Mouse (Mus musculus) liver, embryonic 13.5 days (tissue): ENCODE data around the gene Stxbp5. TPM values are rescaled to one million over a fixed set of nuclear protein-coding genes. Genes with fewer than 3 reads are reported as not detected.
A peak's percentile ranks its signal among the peaks of the same experiment; 100 is the strongest.

Experiments used
- ATAC-seq: fragments of 200-750 bp; cut with Nextera tagmentation; 2 replicates; pipeline ENCODE4 v1.8.0; 2017; ENCODE audit warnings: low read depth, mild to moderate bottlenecking, moderate number of reproducible peaks, moderate library complexity
- DNase-seq: peaks from one replicate; pipeline ENCODE4 v3.0.0; 2022
- H3K27ac ChIP-seq: fragments of 300-500 bp; sonication (generic); 2 replicates; pipeline ENCODE4 v1.5.1; 2015; ENCODE audit warnings: moderate library complexity, mild to moderate bottlenecking, inconsistent platforms
- H3K27me3 ChIP-seq: fragments of 300-500 bp; sonication (generic); 2 replicates; pipeline ENCODE4 v1.6.1; 2015; ENCODE audit warnings: mild to moderate bottlenecking, inconsistent platforms
- H3K36me3 ChIP-seq: fragments of 300-500 bp; sonication (generic); 2 replicates; pipeline ENCODE4 v1.6.1; 2015; ENCODE audit warnings: mild to moderate bottlenecking, inconsistent platforms
- H3K4me1 ChIP-seq: fragments of 300-500 bp; sonication (generic); replicated peaks from 2 replicates; pipeline ENCODE4 v1.6.1; 2015; ENCODE audit warnings: inconsistent platforms
- H3K4me2 ChIP-seq: fragments of 300-500 bp; sonication (generic); 2 replicates; pipeline ENCODE4 v1.6.1; 2015; ENCODE audit warnings: inconsistent platforms, mild to moderate bottlenecking, moderate library complexity
- H3K4me3 ChIP-seq: fragments of 300-500 bp; sonication (generic); replicated peaks from 2 replicates; pipeline ENCODE4 v1.5.1; 2015; ENCODE audit warnings: mild to moderate bottlenecking, inconsistent platforms
- H3K9ac ChIP-seq: fragments of 300-500 bp; sonication (generic); 2 replicates; pipeline ENCODE4 v1.6.1; 2015; ENCODE audit warnings: mild to moderate bottlenecking, inconsistent platforms
- H3K9me3 ChIP-seq: fragments of 300-500 bp; sonication (generic); replicated peaks from 2 replicates; pipeline ENCODE4 v1.6.1; 2016; ENCODE audit warnings: inconsistent platforms
- WGBS: fragments of 180-500 bp; shearing (Covaris S2); methylation state at CpG from one replicate; pipeline ENCODE4 v1.1.7; 2015; ENCODE audit not compliant: insufficient replicate concordance; 5-methylcytosine and 5-hydroxymethylcytosine counted together
- polyA plus RNA-seq: library from polyadenylated mRNA; unstranded; fragments of >200 nt; fragmentation: Nextera tagmentation; extraction: Ambion mirVana; gene quantifications from 2 replicates; pipeline ENCODE4 v1.2.1, GENCODE M21; 2015

The Stxbp5 gene
- 2.7 and 3.0 TPM in 2 replicates for polyA plus RNA-seq

DNA sequence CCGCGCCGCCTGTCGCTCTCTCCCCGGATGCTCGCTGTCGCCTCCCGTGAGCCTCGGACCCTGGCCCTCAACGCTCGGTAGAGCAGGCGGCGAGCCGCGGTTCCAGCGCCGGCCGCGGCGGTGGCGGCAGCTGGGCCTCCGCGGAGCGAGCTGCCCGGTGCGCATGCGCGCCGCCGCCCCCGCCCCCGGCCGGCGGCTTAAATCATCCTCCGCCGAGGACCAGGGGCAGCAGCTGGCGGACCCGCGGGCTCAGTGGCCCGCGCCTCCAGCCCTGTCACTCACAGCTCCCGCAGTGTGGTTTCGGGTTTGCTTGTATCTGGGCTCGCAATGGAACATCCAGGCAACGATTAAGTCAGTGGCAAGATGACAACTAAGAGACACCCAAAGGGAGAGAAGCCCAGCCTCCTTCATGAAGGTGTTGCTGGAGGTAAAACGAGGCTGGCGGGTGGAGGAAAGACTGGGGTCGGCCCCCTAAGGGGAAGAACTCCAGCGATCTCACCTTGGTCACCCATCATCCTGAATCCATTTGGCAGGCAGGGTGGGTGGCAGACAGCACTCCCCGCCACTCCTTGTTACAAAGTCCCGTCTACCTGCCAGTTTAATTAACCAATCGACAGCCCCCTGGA is at the start of gene Stxbp5:
Gene Stxbp5, minus strand, starts transcription at position 9 of the 626 bp plus-strand sequence.
- Histone ChIP-seq H3K27ac (peak within 1 kb of the TSS; percentile 90), H3K9me3 (no peaks in the 10 kb centered on the region), H3K36me3 (0 out of 2 replicates have a peak, but pooled peaks cover 3% of the 10 kb centered on the region), H3K27me3 (no peaks in the 10 kb centered on the region), H3K4me2 (peak within 1 kb of the TSS; percentile 98), H3K4me3 (peak within 1 kb of the TSS; percentile 89), H3K9ac (peak within 1 kb of the TSS; percentile 93), H3K4me1 (peaks cover 29% of the 10 kb centered on the region)
- WGBS = under 1% methylated on average over 52 of the region's 52 CpGs
- DNase-seq (peak; percentile 65), ATAC-seq (peak; percentile 74)

DNA sequence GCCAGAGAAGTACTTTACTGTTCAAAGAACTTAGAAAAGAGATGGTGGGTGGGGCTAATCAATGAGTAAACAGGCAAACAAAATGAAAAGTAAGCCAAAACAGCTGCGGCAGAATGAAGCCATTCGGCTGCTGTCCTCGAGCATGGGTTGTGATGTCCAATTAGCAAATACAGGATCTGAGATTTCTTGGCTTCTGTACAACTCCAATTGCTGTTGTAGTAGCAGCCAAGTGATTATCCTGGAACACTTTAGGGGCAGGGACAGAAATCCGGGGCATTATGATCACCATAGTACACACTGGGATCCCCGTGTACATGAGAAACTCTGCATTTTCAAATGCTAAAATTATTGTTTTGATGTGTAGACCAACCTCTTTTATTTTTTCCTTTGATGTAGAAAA is 11.5 kb upstream of the Stxbp5 start:
- no peaks in the 10 kb centered on the region for H3K36me3 ChIP-seq
- H3K27me3 ChIP-seq = no peaks in the 10 kb centered on the region
- no peak overlapping the region for H3K4me2 ChIP-seq
- no peak overlapping the region for H3K9ac ChIP-seq
- 77% methylated on average over 5 of the region's 5 CpGs for WGBS
- H3K27ac ChIP-seq = no peak overlapping the region
- no peaks in the 10 kb centered on the region for H3K4me1 ChIP-seq
- DNase-seq (no peak), ATAC-seq (no peak)
- no peaks in the 10 kb centered on the region for H3K9me3 ChIP-seq
- no peak overlapping the region for H3K4me3 ChIP-seq

DNA sequence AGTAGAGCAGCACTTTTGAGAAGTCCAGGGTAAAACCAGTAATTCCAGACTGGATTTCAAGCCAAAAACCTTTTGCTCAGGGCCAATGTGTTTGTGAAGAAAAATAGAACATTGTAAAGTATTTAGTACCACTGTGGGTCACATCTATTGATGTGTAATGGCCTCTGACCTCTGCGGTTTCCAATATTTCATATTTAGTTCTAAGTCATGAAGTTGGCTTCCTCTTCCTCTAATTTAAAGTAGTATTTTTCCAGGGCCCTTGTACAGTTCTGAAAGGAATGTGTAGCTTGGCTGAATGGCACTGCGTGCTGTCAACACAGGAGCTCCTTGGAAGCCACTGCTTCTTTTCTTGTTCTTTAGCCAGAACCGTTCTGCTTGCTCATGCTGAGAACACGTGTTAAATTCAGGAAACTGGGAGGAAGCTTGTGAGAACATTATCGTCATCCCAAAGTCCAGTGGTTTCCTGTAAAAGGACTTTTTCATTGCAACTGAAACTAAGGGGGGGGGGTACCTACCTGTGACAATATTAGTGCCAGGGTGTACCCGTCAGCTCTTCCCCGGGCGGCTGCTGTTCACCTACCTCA is 7.1 kb upstream of the Stxbp5 start:
- DNase-seq (no peak), ATAC-seq (no peak)
- H3K4me3 ChIP-seq = no peak overlapping the region
- H3K27ac ChIP-seq = no peak overlapping the region
- H3K9ac ChIP-seq = no peak overlapping the region
- H3K9me3 ChIP-seq = no peaks in the 10 kb centered on the region
- H3K4me1 ChIP-seq = no peaks in the 10 kb centered on the region
- WGBS = 26% methylated on average over 8 of the region's 8 CpGs
- H3K27me3 ChIP-seq = no peaks in the 10 kb centered on the region
- no peak overlapping the region for H3K4me2 ChIP-seq
- H3K36me3 ChIP-seq = no peaks in the 10 kb centered on the region

DNA sequence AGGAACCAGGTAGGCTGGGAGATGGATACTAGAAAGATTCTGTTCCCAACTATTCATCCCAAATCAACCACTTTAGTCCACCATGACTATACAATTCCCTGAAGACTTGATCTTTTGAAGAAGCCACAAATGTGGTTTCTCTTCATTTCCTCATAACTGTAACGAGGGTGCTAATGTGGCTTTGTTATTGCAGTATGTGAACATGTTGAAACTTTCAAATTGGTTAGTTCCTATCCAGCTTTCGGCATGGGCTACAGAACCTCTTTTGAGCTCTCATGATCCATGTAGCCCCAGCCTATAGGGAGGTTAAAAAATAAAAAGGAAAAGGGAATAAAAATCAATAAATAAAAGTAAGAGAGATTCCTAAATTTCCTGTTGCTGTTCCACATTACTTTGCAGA is 6.6 kb upstream of the Stxbp5 start:
- Histone ChIP-seq H3K4me3 (no peak overlapping the region), H3K9me3 (no peaks in the 10 kb centered on the region), H3K27ac (no peak overlapping the region), H3K4me2 (no peak overlapping the region), H3K9ac (no peak overlapping the region), H3K36me3 (no peaks in the 10 kb centered on the region), H3K4me1 (peaks cover under 1% of the 10 kb centered on the region), H3K27me3 (no peaks in the 10 kb centered on the region)
- ATAC-seq (no peak), DNase-seq (no peak)
- 39% methylated on average over 2 of the region's 2 CpGs for WGBS

DNA sequence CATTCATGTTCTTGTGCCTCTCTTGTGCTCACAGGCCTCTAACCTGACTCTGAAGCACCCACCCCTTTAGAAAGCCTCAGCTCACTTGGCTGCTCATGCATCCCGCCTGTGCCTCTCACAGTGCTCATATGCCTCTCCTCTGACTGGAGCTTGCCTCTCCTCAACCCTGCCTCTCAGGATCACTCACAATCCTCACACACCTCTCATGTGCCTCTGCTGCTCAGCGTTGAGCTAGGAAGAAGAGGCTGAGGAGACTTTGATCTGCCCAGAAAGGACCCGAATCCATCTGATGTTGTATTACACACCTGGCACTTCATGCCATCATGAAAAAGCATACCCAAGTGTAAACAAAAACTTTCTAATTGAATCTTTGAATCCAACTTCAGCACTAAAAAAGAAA is 5.3 kb upstream of the Stxbp5 start:
- H3K4me1 ChIP-seq = peaks cover 4% of the 10 kb centered on the region
- no peak overlapping the region for H3K4me2 ChIP-seq
- DNase-seq (no peak), ATAC-seq (no peak)
- no peak overlapping the region for H3K9ac ChIP-seq
- no peaks in the 10 kb centered on the region for H3K27me3 ChIP-seq
- H3K27ac ChIP-seq = no peak overlapping the region
- H3K36me3 ChIP-seq = no peaks in the 10 kb centered on the region
- 56% methylated on average over 3 of the region's 3 CpGs for whole genome bisulfite sequencing
- H3K4me3 ChIP-seq = no peak overlapping the region
- no peaks in the 10 kb centered on the region for H3K9me3 ChIP-seq

DNA sequence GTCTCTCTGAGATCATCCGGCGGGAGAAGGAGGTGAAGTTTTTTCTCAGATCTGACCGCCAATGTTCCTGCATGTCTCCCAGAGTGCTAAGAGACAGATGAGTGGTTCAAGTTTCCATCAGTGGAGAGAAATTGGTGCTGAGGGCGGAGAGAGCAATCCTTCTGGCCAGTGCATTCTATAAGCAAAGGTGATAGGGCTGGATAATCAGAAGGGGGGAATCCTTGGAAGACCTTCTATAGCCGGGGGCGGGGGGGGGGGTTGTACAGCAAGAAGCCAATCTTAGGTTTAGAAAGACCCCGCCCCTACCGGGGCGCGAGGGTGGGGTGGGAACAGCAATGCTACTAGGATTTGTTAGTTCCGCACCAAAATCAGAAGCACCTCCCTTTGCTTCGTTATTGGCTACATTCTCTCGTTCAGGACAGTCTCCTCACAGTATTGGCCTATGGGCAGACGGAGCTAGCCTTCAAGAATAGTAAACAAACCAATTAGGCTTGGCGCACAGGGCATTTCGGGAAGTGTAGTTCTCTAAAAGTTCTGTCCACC is 889 bp upstream of the Stxbp5 start:
- H3K36me3 ChIP-seq = 0 out of 2 replicates have a peak, but pooled peaks cover 3% of the 10 kb centered on the region
- peaks cover 29% of the 10 kb centered on the region for H3K4me1 ChIP-seq
- peak overlapping the region; percentile 93 for H3K9ac ChIP-seq
- H3K4me2 ChIP-seq = peak overlapping the region; percentile 98
- WGBS = under 1% methylated on average over 16 of the region's 16 CpGs
- peak overlapping the region; percentile 90 for H3K27ac ChIP-seq
- peak overlapping the region; percentile 89 for H3K4me3 ChIP-seq
- ATAC-seq (peak; percentile 93), DNase-seq (peak; percentile 78)
- H3K27me3 ChIP-seq = no peaks in the 10 kb centered on the region
- no peaks in the 10 kb centered on the region for H3K9me3 ChIP-seq

DNA sequence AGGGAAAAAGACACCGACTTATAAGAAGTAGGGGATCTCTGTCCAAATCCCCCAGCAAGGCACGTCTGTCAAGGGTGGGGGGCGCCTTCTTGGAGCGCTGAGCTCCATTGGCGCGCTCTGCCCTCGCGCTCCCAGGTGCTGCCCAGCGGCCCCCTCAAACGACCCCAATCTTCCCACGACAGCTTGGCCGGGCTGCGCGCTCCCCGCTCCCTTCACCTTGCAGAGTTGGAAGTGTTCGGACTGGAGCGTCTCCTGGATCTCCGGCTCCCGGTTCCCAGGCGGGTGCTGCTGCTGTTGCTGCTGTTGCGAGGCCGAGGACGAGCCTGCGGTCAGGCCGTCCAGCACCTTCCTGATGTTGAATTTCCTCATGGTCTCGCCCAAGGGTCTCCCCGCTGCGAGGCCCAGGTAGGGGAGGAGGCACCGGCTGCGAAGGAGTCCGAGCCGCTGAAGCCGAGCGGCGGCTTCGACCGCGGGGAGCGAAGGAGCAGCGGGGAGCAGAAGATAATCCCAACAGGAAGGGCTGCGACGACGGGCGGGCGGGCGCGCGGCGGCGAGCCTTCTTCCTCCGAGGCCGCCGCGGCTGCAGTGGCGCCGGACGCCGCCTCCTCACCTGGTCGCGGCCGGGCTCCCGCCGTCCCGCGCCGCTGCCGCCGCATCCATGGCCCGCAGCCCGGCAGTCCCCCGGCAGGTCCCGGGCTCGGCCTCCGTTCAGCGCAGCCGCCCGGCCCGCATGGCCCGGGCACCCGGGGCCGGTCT is 386 bp downstream of the Stxbp5 start:
- WGBS = under 1% methylated on average over 67 of the region's 81 CpGs
- ATAC-seq = peak; percentile 54
- Histone ChIP-seq H3K36me3 (0 out of 2 replicates have a peak, but pooled peaks cover 3% of the 10 kb centered on the region), H3K27ac (peak overlapping the region; percentile 90), H3K9me3 (no peaks in the 10 kb centered on the region), H3K4me3 (peak overlapping the region; percentile 89), H3K9ac (peak overlapping the region; percentile 93), H3K27me3 (no peaks in the 10 kb centered on the region), H3K4me2 (peak overlapping the region; percentile 98), H3K4me1 (peaks cover 29% of the 10 kb centered on the region)
- DNase-seq = peak; percentile 37

DNA sequence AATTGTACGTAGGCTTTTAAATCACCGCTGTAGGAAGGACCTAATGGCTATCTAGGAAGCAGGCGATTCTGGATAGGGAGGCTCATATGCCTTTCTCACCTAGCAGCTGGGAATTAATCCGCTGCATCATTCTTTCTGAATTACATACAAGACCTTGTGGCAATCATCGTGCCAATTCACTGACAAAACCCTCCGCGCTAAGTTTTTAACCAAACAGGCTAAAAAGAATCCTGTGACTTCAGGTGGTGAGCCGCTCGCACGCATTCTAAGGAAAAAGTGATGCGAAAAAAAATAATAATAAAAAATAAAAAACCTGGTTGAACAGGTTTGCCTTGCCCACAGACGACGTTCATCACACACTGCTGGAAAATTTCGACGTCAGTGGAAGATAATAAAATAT is 1.1 kb downstream of the Stxbp5 start:
- no peak for DNase-seq
- peak overlapping the region; percentile 93 for H3K9ac ChIP-seq
- H3K36me3 ChIP-seq = peaks cover 10% of the 10 kb centered on the region

DNA sequence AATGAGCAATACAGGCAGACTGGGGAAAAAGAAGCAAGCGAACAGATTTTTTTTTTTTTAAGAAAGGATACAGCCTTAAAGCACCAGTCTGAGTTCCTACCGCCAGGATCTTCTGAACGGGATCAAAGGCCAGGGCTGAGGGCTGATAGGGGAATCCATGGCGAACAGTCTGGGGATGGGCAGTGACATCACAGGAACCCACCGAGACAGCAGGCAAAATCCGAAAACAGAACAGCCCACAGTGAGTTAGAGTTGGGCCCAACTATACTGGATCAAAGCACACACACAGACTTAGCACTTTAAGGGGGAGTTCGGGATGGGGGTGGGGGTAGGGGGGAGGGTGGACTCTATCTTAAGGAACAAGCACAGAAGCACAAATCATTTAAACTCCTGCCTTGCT is 1.8 kb downstream of the Stxbp5 start:
- 13% methylated on average over 7 of the region's 7 CpGs for WGBS
- no peaks in the 10 kb centered on the region for H3K27me3 ChIP-seq
- peaks cover 29% of the 10 kb centered on the region for H3K4me1 ChIP-seq
- H3K9me3 ChIP-seq = no peaks in the 10 kb centered on the region
- ATAC-seq (no peak), DNase-seq (no peak)
- H3K4me2 ChIP-seq = peak overlapping the region; percentile 98
- H3K27ac ChIP-seq = no peak overlapping the region
- H3K9ac ChIP-seq = peak overlapping the region; percentile 93; the same call in 1 of the 2 replicates
- H3K4me3 ChIP-seq = peak overlapping the region; percentile 89
- peaks cover 13% of the 10 kb centered on the region for H3K36me3 ChIP-seq

More for the DNA sequence above, 1.1 kb downstream of the Stxbp5 start:
- H3K4me1 ChIP-seq = peaks cover 29% of the 10 kb centered on the region
- no peak overlapping the region for H3K27ac ChIP-seq
- peak overlapping the region; percentile 89 for H3K4me3 ChIP-seq
- ATAC-seq = no peak
- H3K4me2 ChIP-seq = peak overlapping the region; percentile 98
- no peaks in the 10 kb centered on the region for H3K27me3 ChIP-seq
- H3K9me3 ChIP-seq = no peaks in the 10 kb centered on the region
- WGBS = 4% methylated on average over 15 of the region's 15 CpGs

DNA sequence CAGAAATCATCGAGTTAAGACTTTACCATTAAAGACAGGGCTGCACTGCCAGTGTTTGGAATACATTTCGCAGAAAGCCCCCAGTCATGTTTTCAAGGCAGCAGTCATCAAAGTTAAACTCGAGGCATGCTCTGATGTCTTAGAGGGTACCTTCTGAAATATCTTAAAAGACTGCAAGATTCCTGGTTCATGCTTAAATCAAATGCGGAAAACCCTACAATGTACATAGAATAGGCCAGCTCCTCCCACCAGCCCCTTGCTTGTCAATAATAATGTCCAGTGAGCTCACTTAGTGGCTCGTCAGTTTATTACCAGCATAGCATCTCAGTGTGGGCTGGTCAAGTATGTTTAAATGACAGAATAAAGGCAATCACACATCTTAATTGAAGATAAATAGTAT is 3.0 kb downstream of the Stxbp5 start:
- no peak overlapping the region for H3K4me2 ChIP-seq
- WGBS = 77% methylated on average over 5 of the region's 5 CpGs
- no peak for DNase-seq

DNA sequence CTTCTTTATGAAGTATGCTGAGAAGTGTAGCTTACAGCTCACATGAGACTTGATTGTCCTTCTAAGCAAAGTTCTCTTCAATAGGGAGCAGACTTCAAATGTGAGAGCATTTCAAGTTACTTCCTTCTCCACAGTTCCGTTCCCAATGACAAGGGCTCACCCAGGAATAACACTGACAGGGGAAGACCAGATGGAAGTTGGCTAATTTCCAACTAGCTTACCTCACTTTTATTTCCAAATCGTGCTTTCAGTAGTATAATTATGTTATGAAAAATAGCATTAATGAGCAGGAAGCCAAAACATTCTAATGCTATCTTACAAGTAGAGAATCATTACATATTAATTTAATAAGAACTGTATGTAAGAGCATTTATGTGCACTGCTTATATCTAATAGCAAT is 7.3 kb downstream of the Stxbp5 start:
- ATAC-seq (no peak), DNase-seq (no peak)
- Histone ChIP-seq H3K27ac (no peak overlapping the region), H3K27me3 (no peaks in the 10 kb centered on the region), H3K4me1 (peaks cover 10% of the 10 kb centered on the region), H3K4me3 (no peak overlapping the region), H3K36me3 (peaks cover 15% of the 10 kb centered on the region), H3K9ac (no peak overlapping the region), H3K4me2 (no peak overlapping the region), H3K9me3 (no peaks in the 10 kb centered on the region)
- WGBS = 75% methylated on average over 2 of the region's 2 CpGs

More for the DNA sequence above, 3.0 kb downstream of the Stxbp5 start:
- Histone ChIP-seq H3K4me3 (no peak overlapping the region), H3K27me3 (no peaks in the 10 kb centered on the region), H3K9ac (no peak overlapping the region), H3K36me3 (peaks cover 15% of the 10 kb centered on the region), H3K4me1 (peaks cover 29% of the 10 kb centered on the region), H3K27ac (no peak overlapping the region), H3K9me3 (no peaks in the 10 kb centered on the region)
- no peak for ATAC-seq
